In genomic region chr4:118612619-118613018, GRCm38 (mm10) we compare ENCODE assay signal across 9 mouse cellular contexts. TPM values are rescaled to one million over a fixed set of nuclear protein-coding genes. Genes with fewer than 3 reads are reported as not detected.
DNase-seq lines count a peak whose midpoint lies in the region; ATAC-seq and TF ChIP-seq lines count a peak whose summit lies in the region.
"Had no signal": no experiment of that assay in that cellular context is flagged by ENCODE, and none has a peak within 500 bp of the region (broad histone marks: within the 10 kb centered on the region; RNA-seq: fewer than 3 reads in every experiment).

No protein-coding gene starts in this region.

- no peak for ATAC-seq in heart, postnatal 0 days (ENCODE audit: insufficient read depth, low read depth)
- ATAC-seq in inflammation-experienced regulatory T-cells, adult 6 months, result no peak

- 20% methylated on average over 11 of the region's 11 CpGs for WGBS in heart, postnatal 0 days
- WGBS in bone marrow, adult 2 months, result 40% methylated on average over 11 of the region's 11 CpGs
- 27% methylated on average over 11 of the region's 11 CpGs for WGBS in small intestine, adult 2 months

- no peak overlapping the region for H3K27ac ChIP-seq in heart, postnatal 0 days (ENCODE audit: low read depth)
- H3K27ac ChIP-seq in bone marrow, adult 2 months (ENCODE audit: control insufficient read depth, insufficient read depth, low read depth, low read length, poor library complexity), result no peak overlapping the region
- no peak overlapping the region for H3K27ac ChIP-seq in small intestine, adult 2 months (ENCODE audit: insufficient read depth, low read depth, low read length)

- no peak for TF ChIP-seq EP300 in heart, postnatal 0 days (IDR thresholded peaks at IDR 0.05; ENCODE audit: low read depth)

- DNase-seq in heart, postnatal 0 days (ENCODE audit: low spot score), result no peak
- no peak for DNase-seq in heart, adult 11 months
- peak; percentile 47 for DNase-seq in ovary, postnatal 36 days (ENCODE audit: low spot score)
- no peak for DNase-seq in ovary, postnatal 10 days (ENCODE audit: low spot score)
- DNase-seq in kidney, postnatal 36 days, result peak; percentile 31 to 67

- H3K36me3 ChIP-seq in heart, postnatal 0 days (replicated peaks; ENCODE audit: control insufficient read depth, insufficient read depth, low read length), result no peaks in the 10 kb centered on the region
- no peaks in the 10 kb centered on the region for H3K36me3 ChIP-seq in small intestine, adult 2 months (ENCODE audit: control insufficient read depth, insufficient read depth, low read length)

- TF ChIP-seq POLR2A in bone marrow, adult 2 months (IDR thresholded peaks at IDR 0.05; ENCODE audit: borderline replicate concordance, control insufficient read depth, low read depth, low read length), result no peak
- no peak for TF ChIP-seq POLR2A in small intestine, adult 2 months (IDR thresholded peaks at IDR 0.05; ENCODE audit: low read depth, low read length)

- no peak overlapping the region for H3K9ac ChIP-seq in heart, postnatal 0 days (replicated peaks; ENCODE audit: low read depth, low read length)

- no peak overlapping the region for H3K4me3 ChIP-seq in heart, postnatal 0 days (ENCODE audit: low read depth, low read length)
- no peak overlapping the region for H3K4me3 ChIP-seq in bone marrow, adult 2 months (replicated peaks; ENCODE audit: control insufficient read depth, low read depth, low read length)
- H3K4me3 ChIP-seq in small intestine, adult 2 months (ENCODE audit: low read depth, low read length), result no peak overlapping the region

- peak; percentile 31 for TF ChIP-seq CTCF in heart, postnatal 0 days (IDR thresholded peaks at IDR 0.05; ENCODE audit: low read depth)
- peak; percentile 45 for TF ChIP-seq CTCF in bone marrow, adult 2 months (IDR thresholded peaks at IDR 0.05; ENCODE audit: control insufficient read depth, insufficient read depth, low read length)
- peak; percentile 68; the same call in 1 of the 2 replicates for TF ChIP-seq CTCF in small intestine, adult 2 months (IDR thresholded peaks at IDR 0.05; ENCODE audit: extremely low read depth, insufficient read length, insufficient replicate concordance, low read depth, low read length)

- no peaks in the 10 kb centered on the region for H3K9me3 ChIP-seq in heart, postnatal 0 days (replicated peaks; ENCODE audit: control insufficient read depth, low read length)

- H3K4me1 ChIP-seq in heart, postnatal 0 days (ENCODE audit: control insufficient read depth, insufficient read depth), result no peaks in the 10 kb centered on the region
- H3K4me1 ChIP-seq in bone marrow, adult 2 months (ENCODE audit: control insufficient read depth, insufficient read depth, low read length), result peaks cover 4% of the 10 kb centered on the region
- no peaks in the 10 kb centered on the region for H3K4me1 ChIP-seq in small intestine, adult 2 months (ENCODE audit: control insufficient read depth, insufficient read depth, insufficient read length, low read length)

- peaks cover 4% of the 10 kb centered on the region; the same call in 1 of the 2 replicates for H3K27me3 ChIP-seq in heart, postnatal 0 days (ENCODE audit: control insufficient read depth, insufficient read depth, low read length)
- H3K27me3 ChIP-seq in small intestine, adult 2 months (ENCODE audit: control insufficient read depth, insufficient read depth, low read length), result no peaks in the 10 kb centered on the region

- no peak overlapping the region for H3K4me2 ChIP-seq in heart, postnatal 0 days (ENCODE audit: low read depth, low read length)

RNA-seq across cellular contexts. Expression of gene Cfap57, which starts 8.0 kb away (rescaled TPM):
- 0.12 TPM in 1 of 2 replicates, not detected in the other for total RNA-seq in heart, postnatal 0 days (2014; rRNA removed; ENCODE audit: low replicate concordance)
- 0.07 and 0.11 TPM in 2 replicates for polyA plus RNA-seq in heart, postnatal 0 days (2015; fragmentation: Nextera tagmentation; extraction: Ambion mirVana)
- polyA plus RNA-seq in bone marrow, adult 2 months (2011; ENCODE audit: insufficient read depth, insufficient read length, low replicate concordance, missing spikeins), result not detected in 2 replicates
- polyA plus RNA-seq in small intestine, adult 2 months (2012; rRNA removed), result not detected in 2 replicates
- under 1 TPM in 1 of 3 experiments, not detected in 2; 0.09 TPM for polyA plus RNA-seq in inflammation-experienced regulatory T-cells, adult 6 months (2017; shearing (Covaris generic))

RNA-seq across cellular contexts. Expression of gene Ebna1bp2, which starts 8.0 kb away (rescaled TPM):
- 5.9 and 49.2 TPM in 2 replicates for total RNA-seq in heart, postnatal 0 days (2014; rRNA removed; ENCODE audit: low replicate concordance)
- polyA plus RNA-seq in heart, postnatal 0 days (2015; fragmentation: Nextera tagmentation; extraction: Ambion mirVana), result 64.4 and 68.9 TPM in 2 replicates
- 29.3 and 57.7 TPM in 2 replicates for polyA plus RNA-seq in bone marrow, adult 2 months (2011; ENCODE audit: insufficient read depth, insufficient read length, low replicate concordance, missing spikeins)
- 4.5 and 11.2 TPM in 2 replicates for polyA plus RNA-seq in small intestine, adult 2 months (2012; rRNA removed)
- 100 to 1,000 TPM; 160 to 179 (median 172) TPM for polyA plus RNA-seq in inflammation-experienced regulatory T-cells, adult 6 months (2017; shearing (Covaris generic))

RNA-seq across cellular contexts. Expression of gene Olfr62, which starts 46.1 kb away (rescaled TPM):
- total RNA-seq in heart, postnatal 0 days (2014; rRNA removed; ENCODE audit: low replicate concordance), result not detected in 2 replicates
- polyA plus RNA-seq in heart, postnatal 0 days (2015; fragmentation: Nextera tagmentation; extraction: Ambion mirVana), result not detected in 2 replicates
- not detected in 2 replicates for polyA plus RNA-seq in bone marrow, adult 2 months (2011; ENCODE audit: insufficient read depth, insufficient read length, low replicate concordance, missing spikeins)
- polyA plus RNA-seq in small intestine, adult 2 months (2012; rRNA removed), result not detected in 2 replicates
- not detected for polyA plus RNA-seq in inflammation-experienced regulatory T-cells, adult 6 months (2017; shearing (Covaris generic))
- polyA plus RNA-seq: liver, embryonic 16.5 days had no signal

Comparison
In these comparisons a context has a peak if more than half of its experiments do, and no peak if none do; other contexts are left out.
1. DNase-seq: peak in ovary, postnatal 36 days (single experiment) and kidney, postnatal 36 days (2 of 2); none in heart, postnatal 0 days (single experiment), heart, adult 11 months (single experiment) and ovary, postnatal 10 days (single experiment).
2. Peak in every context shown above with its lines, with median percentiles within 50 percentile points of each other: CTCF ChIP-seq.